Mouse (Mus musculus): ENCODE data around the gene Hist1h2bh.

- TF ChIP-seq CTCF (IDR thresholded peaks at IDR 0.05; ENCODE audit: borderline replicate concordance, control insufficient read depth, extremely low read depth, insufficient read depth, low read length, poor library complexity) (no peak), POLR2A (IDR thresholded peaks at IDR 0.05; ENCODE audit: control insufficient read depth, extremely low read depth, insufficient read depth, low read length, poor library complexity) (no peak)
These were observed 42.6 kb downstream of the Hist1h2bh start for GRCm38 (mm10) chr13:23500424-23501200.

Data from thymus, adult 2 months (tissue).